Mouse (Mus musculus) megakaryocyte, embryonic 14.5 days (primary cell): ENCODE data around the gene Xylt1. TPM values are rescaled to one million over a fixed set of nuclear protein-coding genes. Genes with fewer than 3 reads are reported as not detected.

Experiments
- H3K27me3 ChIP-seq: replicated peaks from 2 replicates; pipeline ENCODE3; 2012; ENCODE audit warnings: inconsistent platforms
- H3K36me3 ChIP-seq: replicated peaks from 2 replicates; pipeline ENCODE3; 2012; ENCODE audit warnings: low read length, inconsistent platforms, mixed read lengths
- H3K4me1 ChIP-seq: 2 replicates; pipeline ENCODE4 v1.6.1; 2012; ENCODE audit warnings: inconsistent platforms
- H3K4me3 ChIP-seq: replicated peaks from 2 replicates; pipeline ENCODE3; 2012; ENCODE audit warnings: moderate library complexity, mild to moderate bottlenecking, inconsistent platforms
- H3K9me3 ChIP-seq: 2 replicates; pipeline ENCODE4 v1.6.1; 2012; ENCODE audit warnings: inconsistent platforms
- FLI1 ChIP-seq: IDR thresholded peaks from 2 replicates; pipeline ENCODE4 v1.6.1; 2012; ENCODE audit warnings: low read length, inconsistent platforms, mixed read lengths
- GATA1 ChIP-seq: IDR thresholded peaks from 3 replicates; pipeline ENCODE4 v1.6.1; 2012; ENCODE audit warnings: mixed read lengths, low read length, inconsistent platforms, borderline replicate concordance
- polyA plus RNA-seq: library from polyadenylated mRNA; stranded (reverse); fragments of >175 nt; gene quantifications from 2 replicates; pipeline ENCODE4 v1.2.3, GENCODE M21; 2012; ENCODE audit warnings: low replicate concordance; ENCODE audit not compliant: insufficient read depth

The Xylt1 gene
- polyA plus RNA-seq, 1 experiment: 0.38 TPM

GRCm38 (mm10) chr7:117589359-117589758 is 208.6 kb downstream of the Xylt1 start:
- Histone ChIP-seq H3K36me3 (no peaks in the 10 kb centered on the region), H3K4me1 (no peaks in the 10 kb centered on the region), H3K27me3 (no peaks in the 10 kb centered on the region), H3K4me3 (no peak overlapping the region), H3K9me3 (no peaks in the 10 kb centered on the region)
- TF ChIP-seq FLI1: no peak
- no peak for TF ChIP-seq GATA1

- H3K4me1 ChIP-seq: no peaks in the 10 kb centered on the region
- H3K27me3 ChIP-seq: no peaks in the 10 kb centered on the region
- TF ChIP-seq FLI1 (no peak), GATA1 (no peak)
- H3K4me3 ChIP-seq: no peak overlapping the region
- H3K9me3 ChIP-seq: no peaks in the 10 kb centered on the region
- no peaks in the 10 kb centered on the region for H3K36me3 ChIP-seq
These were observed 209.0 kb downstream of the Xylt1 start for GRCm38 (mm10) chr7:117589820-117590219.

GRCm38 (mm10) chr7:117594191-117594590 is 213.4 kb downstream of the Xylt1 start:
- no peak overlapping the region for H3K4me3 ChIP-seq
- no peaks in the 10 kb centered on the region for H3K9me3 ChIP-seq
- TF ChIP-seq GATA1 (no peak), FLI1 (no peak)
- H3K27me3 ChIP-seq: no peaks in the 10 kb centered on the region
- no peaks in the 10 kb centered on the region for H3K36me3 ChIP-seq
- H3K4me1 ChIP-seq: no peaks in the 10 kb centered on the region

- H3K36me3 ChIP-seq: no peaks in the 10 kb centered on the region
- no peaks in the 10 kb centered on the region for H3K27me3 ChIP-seq
- H3K4me3 ChIP-seq: no peak overlapping the region
- H3K9me3 ChIP-seq: no peaks in the 10 kb centered on the region
- no peak for TF ChIP-seq GATA1
- no peak for TF ChIP-seq FLI1
- H3K4me1 ChIP-seq: no peaks in the 10 kb centered on the region
These were observed 214.4 kb downstream of the Xylt1 start for GRCm38 (mm10) chr7:117595029-117595695.

GRCm38 (mm10) chr7:117600443-117600842 is 219.7 kb downstream of the Xylt1 start:
- no peak for TF ChIP-seq FLI1
- no peak for TF ChIP-seq GATA1
- Histone ChIP-seq H3K4me1 (no peaks in the 10 kb centered on the region), H3K9me3 (peaks cover 5% of the 10 kb centered on the region; the same call in 1 of the 2 replicates), H3K4me3 (no peak overlapping the region), H3K36me3 (no peaks in the 10 kb centered on the region), H3K27me3 (no peaks in the 10 kb centered on the region)

GRCm38 (mm10) chr7:117610439-117610838 is 229.7 kb downstream of the Xylt1 start:
- H3K4me3 ChIP-seq: no peak overlapping the region
- no peaks in the 10 kb centered on the region for H3K27me3 ChIP-seq
- H3K4me1 ChIP-seq: no peaks in the 10 kb centered on the region
- no peaks in the 10 kb centered on the region; the same call in 1 of the 2 replicates for H3K9me3 ChIP-seq
- TF ChIP-seq GATA1 (no peak), FLI1 (no peak)
- H3K36me3 ChIP-seq: no peaks in the 10 kb centered on the region

GRCm38 (mm10) chr7:117612788-117613473 is 232.2 kb downstream of the Xylt1 start:
- Histone ChIP-seq H3K27me3 (peaks cover 2% of the 10 kb centered on the region), H3K36me3 (no peaks in the 10 kb centered on the region), H3K4me3 (no peak overlapping the region), H3K9me3 (no peaks in the 10 kb centered on the region), H3K4me1 (no peaks in the 10 kb centered on the region)
- TF ChIP-seq FLI1: no peak
- TF ChIP-seq GATA1: no peak

GRCm38 (mm10) chr7:117613796-117614195 is 233.0 kb downstream of the Xylt1 start:
- H3K4me3 ChIP-seq: no peak overlapping the region
- H3K9me3 ChIP-seq: no peaks in the 10 kb centered on the region
- H3K27me3 ChIP-seq: peaks cover 2% of the 10 kb centered on the region
- no peaks in the 10 kb centered on the region for H3K4me1 ChIP-seq
- no peaks in the 10 kb centered on the region for H3K36me3 ChIP-seq
- no peak for TF ChIP-seq FLI1
- TF ChIP-seq GATA1: no peak

GRCm38 (mm10) chr7:117614346-117614745 is 233.6 kb downstream of the Xylt1 start:
- H3K4me3 ChIP-seq: no peak overlapping the region
- H3K9me3 ChIP-seq: no peaks in the 10 kb centered on the region
- H3K4me1 ChIP-seq: no peaks in the 10 kb centered on the region
- no peak for TF ChIP-seq FLI1
- no peak for TF ChIP-seq GATA1
- H3K36me3 ChIP-seq: no peaks in the 10 kb centered on the region
- H3K27me3 ChIP-seq: peaks cover 2% of the 10 kb centered on the region

- TF ChIP-seq FLI1: no peak
- TF ChIP-seq GATA1: no peak
- Histone ChIP-seq H3K4me3 (no peak overlapping the region), H3K27me3 (peaks cover 2% of the 10 kb centered on the region), H3K36me3 (no peaks in the 10 kb centered on the region), H3K9me3 (no peaks in the 10 kb centered on the region), H3K4me1 (no peaks in the 10 kb centered on the region)
These were observed 234.1 kb downstream of the Xylt1 start for GRCm38 (mm10) chr7:117614851-117615250.
